In the genomic region with DNA sequence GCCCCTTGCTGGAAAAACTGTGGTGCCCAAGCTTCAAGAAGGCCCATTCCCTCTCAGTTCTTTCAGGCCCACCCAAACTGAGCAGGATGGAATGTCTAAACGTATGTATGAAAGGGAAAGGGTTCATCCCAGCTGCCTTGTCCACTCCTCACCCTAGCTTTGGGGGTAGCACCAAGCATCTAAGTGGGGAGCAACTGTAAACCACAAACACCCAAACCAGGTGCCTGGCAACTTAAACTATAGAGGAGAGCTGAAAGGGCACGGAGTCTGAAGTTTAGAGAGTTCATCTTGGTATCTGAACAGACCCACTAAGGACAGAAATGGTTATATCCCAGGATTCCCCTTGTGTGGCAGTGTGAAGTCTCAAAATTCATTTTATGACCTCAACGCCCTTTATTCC, we compare ENCODE assay signal across 8 mouse cellular contexts.
A peak's percentile ranks its signal among the peaks of the same experiment; 100 is the strongest.
DNase-seq lines count a peak whose midpoint lies in the region; ATAC-seq lines count a peak whose summit lies in the region.

No protein-coding gene starts in this region.

- no peaks in the 10 kb centered on the region for H3K36me3 ChIP-seq in lung, embryonic 16.5 days (ENCODE audit: control insufficient read depth, insufficient read depth, low read length)
- no peaks in the 10 kb centered on the region for H3K36me3 ChIP-seq in heart, embryonic 14.5 days (ENCODE audit: control insufficient read depth, insufficient read depth, low read length)
- no peaks in the 10 kb centered on the region for H3K36me3 ChIP-seq in liver, embryonic 15.5 days (replicated peaks)

- peak overlapping the region; percentile 86 for H3K9ac ChIP-seq in lung, embryonic 16.5 days (ENCODE audit: low read length)
- peak overlapping the region; percentile 85 for H3K9ac ChIP-seq in heart, embryonic 14.5 days (ENCODE audit: low read length)
- peak overlapping the region; percentile 54; the same call in 1 of the 2 replicates for H3K9ac ChIP-seq in liver, embryonic 15.5 days

- H3K4me1 ChIP-seq in lung, embryonic 16.5 days (replicated peaks; ENCODE audit: control insufficient read depth, insufficient read depth, low read length): peaks cover 37% of the 10 kb centered on the region
- H3K4me1 ChIP-seq in heart, embryonic 14.5 days (ENCODE audit: control insufficient read depth in 2 of 2, insufficient read depth in 2 of 2, low read length in 2 of 2): peaks cover 33 to 48% of the 10 kb centered on the region in 2 experiments
- H3K4me1 ChIP-seq in liver, embryonic 15.5 days (replicated peaks): peaks cover 32% of the 10 kb centered on the region

- peak overlapping the region; percentile 100 for H3K27ac ChIP-seq in lung, embryonic 16.5 days (ENCODE audit: low read length)
- peak overlapping the region; percentile 95 to 98 for H3K27ac ChIP-seq in heart, embryonic 14.5 days (replicated peaks in 1 of 2; ENCODE audit: control insufficient read depth in 1 of 2, insufficient read depth in 1 of 2, low read depth in 2 of 2, low read length in 2 of 2)
- peak overlapping the region; percentile 86; the same call in 1 of the 2 replicates for H3K27ac ChIP-seq in liver, embryonic 15.5 days (replicated peaks)

- DNase-seq in lung, postnatal 10 days: no peak
- DNase-seq in thymus, postnatal 25 days: peak; percentile 50
- DNase-seq in cerebellum, postnatal 14 days: no peak
- no peak for DNase-seq in right cerebral cortex, postnatal 4 days

- peak overlapping the region; percentile 54 for H3K4me3 ChIP-seq in lung, embryonic 16.5 days (ENCODE audit: low read length)
- peak overlapping the region; percentile 37 to 43; a peak in 3 of 4 replicates for H3K4me3 ChIP-seq in heart, embryonic 14.5 days (ENCODE audit: control insufficient read depth in 1 of 2, insufficient read depth in 1 of 2, low read depth in 1 of 2, low read length in 2 of 2)
- peak overlapping the region; percentile 62 for H3K4me3 ChIP-seq in liver, embryonic 15.5 days (replicated peaks)

- peak overlapping the region; percentile 80 for H3K4me2 ChIP-seq in lung, embryonic 16.5 days (ENCODE audit: low read depth, low read length)
- H3K4me2 ChIP-seq in heart, embryonic 14.5 days (ENCODE audit: low read length): peak overlapping the region; percentile 76
- H3K4me2 ChIP-seq in liver, embryonic 15.5 days: peak overlapping the region; percentile 86

- no peaks in the 10 kb centered on the region for H3K9me3 ChIP-seq in lung, embryonic 16.5 days (ENCODE audit: control insufficient read depth, low read length)
- no peaks in the 10 kb centered on the region for H3K9me3 ChIP-seq in heart, embryonic 14.5 days (ENCODE audit: control insufficient read depth, low read length)
- H3K9me3 ChIP-seq in liver, embryonic 15.5 days (replicated peaks): no peaks in the 10 kb centered on the region

- ATAC-seq in lung, embryonic 16.5 days (ENCODE audit: low read depth): no peak
- ATAC-seq in heart, embryonic 14.5 days (ENCODE audit: insufficient number of reproducible peaks, insufficient read depth, low FRiP score, low read depth): no peak
- ATAC-seq in liver, embryonic 15.5 days (ENCODE audit: insufficient read depth): no peak
- ATAC-seq in inflammation-experienced regulatory T-cells, adult 6 months: no peak

- WGBS in lung, embryonic 16.5 days: 40% methylated on average over 3 of the region's 3 CpGs
- 49% methylated on average over 3 of the region's 3 CpGs for WGBS in heart, embryonic 14.5 days
- 52% methylated on average over 3 of the region's 3 CpGs for WGBS in liver, embryonic 15.5 days (ENCODE audit: insufficient replicate concordance)

- H3K27me3 ChIP-seq in lung, embryonic 16.5 days (ENCODE audit: control insufficient read depth, insufficient read depth, low read depth, low read length): no peaks in the 10 kb centered on the region
- H3K27me3 ChIP-seq in heart, embryonic 14.5 days (ENCODE audit: control insufficient read depth, insufficient read depth, low read length): no peaks in the 10 kb centered on the region
- H3K27me3 ChIP-seq in liver, embryonic 15.5 days: no peaks in the 10 kb centered on the region
